Mouse (Mus musculus): ENCODE measurements around the gene Tpgs1. TPM values are rescaled to one million over a fixed set of nuclear protein-coding genes. Genes with fewer than 3 reads are reported as not detected.

Tpgs1 gene
- total RNA-seq, 1 experiment from 2014 or later: 27.8 TPM

DNA sequence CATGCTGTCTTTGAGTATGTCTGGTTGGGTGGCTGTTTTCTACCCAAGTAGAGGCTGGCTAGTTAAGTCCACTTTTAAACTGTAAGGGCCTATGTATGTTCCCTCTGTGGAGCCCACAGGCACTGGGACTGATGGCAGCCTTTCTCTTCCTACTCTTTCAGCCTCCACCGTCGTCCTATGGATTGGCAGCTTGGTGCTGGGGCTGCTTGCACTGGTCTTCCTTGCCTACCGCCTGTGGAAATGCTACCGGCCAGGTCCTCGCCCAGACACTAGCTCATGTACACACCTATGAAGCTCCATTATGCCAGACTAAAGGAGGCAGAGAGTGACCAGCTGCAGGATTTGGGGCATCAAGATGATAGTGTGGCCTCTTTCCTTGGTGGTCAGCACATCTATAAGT lies 1.1 kb upstream of the Tpgs1 start:
- no peak for DNase-seq

DNA sequence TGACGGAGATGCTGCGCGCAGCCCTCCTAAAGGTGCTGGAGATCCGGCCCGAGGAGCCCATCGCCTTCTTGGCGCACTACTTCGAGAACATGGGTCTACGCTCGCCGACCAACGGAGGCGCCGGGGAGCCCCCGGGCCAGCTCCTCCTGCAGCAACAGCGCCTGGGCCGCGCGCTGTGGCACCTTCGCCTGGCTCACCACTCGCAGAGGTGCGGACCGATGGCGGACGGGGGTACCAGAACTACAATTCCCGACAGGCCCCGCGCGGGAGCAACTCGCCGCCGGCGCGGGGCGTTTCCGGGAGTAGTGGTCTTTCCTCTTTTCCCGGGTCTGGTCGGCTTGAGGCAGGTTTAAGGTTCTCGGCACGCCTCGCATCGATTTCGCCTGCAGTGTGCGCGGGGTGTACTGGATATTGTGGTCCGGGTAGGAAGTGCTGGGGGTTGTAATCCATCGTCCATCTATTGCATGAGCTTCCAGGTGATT lies 448 bp downstream of the Tpgs1 start:
- DNase-seq: peak; percentile 83

DNA sequence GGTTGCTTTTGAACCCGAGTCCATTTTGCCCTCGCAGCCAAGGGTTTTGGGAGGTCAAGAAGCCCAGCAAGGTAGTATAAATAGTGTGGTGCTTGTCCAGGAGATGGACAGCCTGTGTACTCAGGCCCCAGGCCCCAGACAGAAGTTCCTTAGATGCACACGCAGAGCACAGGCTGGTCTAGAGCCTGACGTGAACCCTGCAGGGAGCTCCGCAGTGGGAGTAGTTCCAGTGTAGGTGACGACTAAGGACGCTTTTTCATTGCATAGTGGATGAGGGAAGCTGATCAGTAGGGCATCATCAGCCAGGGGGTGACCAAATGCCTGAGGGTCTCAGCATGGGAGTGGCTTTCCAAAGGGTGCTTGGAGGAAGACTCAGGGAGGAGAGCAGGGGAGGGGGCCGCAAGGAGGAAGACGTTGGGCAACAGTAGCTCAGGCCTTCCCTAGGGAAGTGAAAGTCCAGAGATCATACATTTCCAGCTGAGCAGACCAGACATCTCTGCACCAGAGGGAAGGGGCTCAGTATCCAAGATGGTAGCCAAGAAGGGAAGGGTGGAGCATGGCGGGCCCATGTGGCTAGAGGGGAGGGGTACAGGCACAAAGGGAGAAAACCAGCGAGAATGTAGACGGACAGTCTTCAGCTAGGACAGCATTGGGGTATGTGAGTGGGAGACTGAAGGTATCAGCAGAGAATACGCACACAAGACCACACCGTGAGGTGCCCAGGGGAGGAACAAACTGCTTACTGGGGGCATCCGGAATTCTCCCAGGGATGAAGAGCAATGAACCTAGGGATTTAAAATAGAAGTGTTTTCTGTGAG lies 1.1 kb downstream of the Tpgs1 start:
- DNase-seq: no peak

DNA sequence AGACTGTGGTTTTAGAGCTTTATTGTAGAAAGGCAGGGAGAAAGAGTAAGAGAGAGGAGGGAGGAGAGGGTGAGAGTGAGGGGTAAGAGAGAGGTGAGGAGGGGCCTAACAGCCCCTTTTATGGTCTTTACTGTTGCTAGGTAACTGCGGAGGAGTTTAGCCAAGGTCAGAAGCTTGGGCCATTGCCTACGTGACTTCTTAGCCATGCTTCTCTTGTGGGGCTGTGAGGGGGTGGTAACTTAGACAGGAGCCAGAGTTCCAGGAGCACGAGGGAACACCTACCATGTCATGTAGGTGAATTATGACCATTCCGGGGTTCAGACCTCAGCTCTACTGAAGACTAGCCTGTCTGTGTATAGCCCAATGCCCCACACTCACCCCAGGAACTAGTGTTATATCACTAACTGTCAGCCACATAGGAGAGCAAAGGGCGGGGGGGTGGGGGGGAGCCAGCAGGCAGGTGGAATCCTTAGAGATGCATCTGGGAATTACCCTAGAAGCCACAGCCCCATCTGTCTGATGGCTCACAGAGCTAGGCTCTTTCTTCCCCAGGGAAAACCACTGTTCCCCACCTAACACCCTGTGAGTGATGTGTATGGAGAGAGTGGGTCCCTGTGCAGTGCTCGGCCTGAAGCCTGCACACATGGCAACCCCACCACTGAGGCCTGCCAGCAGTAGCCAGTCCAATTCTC lies 2.4 kb downstream of the Tpgs1 start:
- DNase-seq: no peak

DNA sequence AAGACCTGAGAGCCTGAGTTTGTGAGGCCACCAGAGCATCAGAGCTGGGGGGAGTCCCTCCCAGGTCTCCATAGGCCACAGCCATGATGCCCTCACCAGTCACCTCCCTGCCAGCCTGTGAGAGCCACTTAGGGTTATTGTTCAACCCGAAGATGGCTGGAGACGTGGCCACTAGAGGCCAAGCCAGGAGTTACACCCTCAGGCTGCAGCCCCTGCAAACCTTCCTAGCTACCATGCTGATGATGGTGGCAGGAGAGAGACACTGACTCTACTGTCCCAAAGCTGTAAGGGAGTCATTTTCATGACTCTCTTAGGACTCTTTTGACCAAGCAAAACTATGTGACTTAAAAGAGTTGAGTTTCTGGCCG lies 2.9 kb downstream of the Tpgs1 start:
- DNase-seq: no peak

DNA sequence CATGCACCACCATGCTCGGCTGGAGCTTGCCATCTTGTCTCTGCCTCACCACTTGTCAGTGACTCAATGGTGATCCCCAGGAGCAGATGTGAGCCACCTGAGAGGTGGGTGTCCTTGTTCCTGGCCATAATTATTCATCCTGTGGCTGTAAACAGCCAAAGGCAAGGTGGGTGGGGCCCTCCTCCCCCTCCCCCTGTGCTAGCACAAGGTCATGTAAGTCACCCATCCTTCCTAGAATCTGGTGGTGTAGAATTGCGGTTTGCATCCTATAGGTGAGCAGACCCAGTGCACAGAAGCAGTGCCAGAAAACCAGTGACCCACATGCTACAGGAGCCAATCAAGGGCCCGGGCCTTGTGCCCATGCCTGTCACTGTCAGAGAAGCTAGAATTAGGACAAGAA lies 3.9 kb downstream of the Tpgs1 start:
- DNase-seq: no peak

DNA sequence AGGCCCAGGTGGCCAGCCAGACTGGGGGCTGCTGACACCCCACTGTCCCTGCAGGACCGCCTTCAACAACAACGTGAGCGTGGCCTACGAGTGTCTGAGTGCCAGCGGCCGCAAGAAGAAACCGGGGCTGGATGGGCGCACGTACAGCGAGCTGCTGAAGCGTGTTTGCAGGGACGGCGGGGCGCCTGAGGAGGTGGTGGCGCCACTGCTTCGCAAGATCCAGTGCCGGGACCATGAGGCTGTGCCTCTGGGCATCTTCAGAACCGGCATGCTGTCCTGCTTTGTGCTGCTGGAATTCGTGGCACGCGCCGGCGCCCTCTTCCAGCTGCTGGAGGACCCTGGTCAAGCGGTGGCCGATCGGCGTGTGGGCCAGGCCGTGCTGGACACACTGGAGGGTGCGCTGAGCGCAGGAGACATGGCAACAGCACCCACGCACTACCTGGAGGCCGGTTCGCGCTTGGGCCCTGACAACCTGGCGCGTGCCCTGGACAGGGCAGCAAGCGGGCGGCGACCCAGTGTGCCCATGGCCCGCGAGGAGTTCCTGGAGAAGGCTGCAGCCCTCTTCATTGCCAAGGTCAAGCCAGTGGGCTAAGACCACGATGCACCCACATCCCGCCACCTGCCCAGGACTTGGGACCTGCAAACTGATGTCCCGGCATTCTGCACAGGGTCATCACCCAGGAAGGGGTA lies 6.3 kb downstream of the Tpgs1 start:
- DNase-seq: no peak

DNA sequence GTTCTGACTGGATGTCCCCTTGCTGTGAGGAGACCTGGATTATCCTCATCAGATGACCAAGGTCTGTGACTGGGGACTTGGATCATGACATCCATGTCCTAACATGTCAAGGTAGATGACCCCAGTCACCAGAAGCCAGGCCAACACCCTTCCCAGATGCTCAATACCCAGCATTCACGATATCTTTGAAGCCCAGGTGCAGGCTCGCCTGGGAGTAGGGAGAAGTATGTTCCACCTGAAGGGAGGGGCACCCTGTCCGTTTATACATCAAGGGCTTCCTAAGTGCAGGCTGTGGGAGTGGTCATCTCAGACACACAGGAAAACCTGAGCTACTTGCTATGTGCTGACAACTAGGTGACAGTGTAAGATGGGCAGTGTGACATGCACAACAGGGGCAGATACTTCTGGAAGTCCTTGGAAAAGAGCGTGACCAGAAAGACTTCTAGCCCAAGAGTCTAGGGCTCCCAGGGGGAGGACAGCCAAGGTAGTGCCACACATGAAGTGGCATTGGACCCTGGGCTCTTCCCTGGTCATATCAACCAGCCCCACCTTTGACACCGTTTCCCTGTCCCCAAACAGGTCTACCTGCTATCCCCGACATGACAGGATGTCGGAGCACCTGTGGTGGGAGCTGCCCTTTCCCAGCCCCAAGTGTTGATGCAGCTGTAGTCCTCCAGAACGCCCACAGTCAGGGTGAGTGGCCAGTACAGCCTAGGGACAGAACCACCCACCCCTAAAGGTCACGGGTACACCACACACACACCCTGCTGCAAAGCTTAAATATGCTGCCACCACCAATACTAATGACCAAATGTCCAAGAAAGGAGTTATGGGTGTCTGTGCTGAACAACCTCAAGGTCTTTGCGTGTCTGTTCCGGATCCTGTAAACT lies 11.7 kb downstream of the Tpgs1 start:
- DNase-seq: peak; percentile 60

DNA sequence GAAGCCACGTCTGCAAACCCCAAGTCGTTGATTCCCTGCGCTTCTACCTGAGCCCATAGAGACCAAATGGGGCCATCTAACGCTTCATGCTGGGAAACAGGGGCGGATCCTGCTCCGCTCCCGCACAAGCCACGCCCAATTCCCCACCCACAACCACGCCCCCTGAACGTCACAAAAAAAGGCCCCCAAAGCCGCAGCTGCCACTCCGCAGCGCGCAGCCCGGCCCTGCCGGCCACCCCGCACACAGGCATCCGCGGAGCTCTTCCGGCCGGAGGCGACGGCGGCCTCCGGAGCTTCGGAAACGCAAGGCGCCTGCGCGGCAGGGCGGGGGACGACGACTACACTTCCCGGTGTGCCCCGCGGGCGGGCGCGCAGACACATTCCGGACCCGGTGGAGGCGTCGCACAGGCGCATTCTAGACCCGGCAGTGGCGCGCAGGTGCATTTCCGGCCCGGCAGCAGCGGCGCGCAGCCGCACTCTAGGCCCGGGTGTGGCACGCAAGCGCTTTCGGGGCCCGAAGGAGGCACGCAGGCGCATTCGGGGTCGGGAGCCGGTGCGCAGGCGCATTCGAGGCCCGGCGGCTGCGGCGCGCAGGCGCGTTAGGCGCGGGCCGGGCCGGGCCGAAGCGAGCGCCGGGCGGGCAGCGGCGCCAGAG lies 12.5 kb downstream of the Tpgs1 start, which contains the start of gene Cdc34:
TSS of gene Cdc34 (plus strand) at position 605 of the 655 bp plus-strand sequence.
- peak; percentile 99 for DNase-seq

DNA sequence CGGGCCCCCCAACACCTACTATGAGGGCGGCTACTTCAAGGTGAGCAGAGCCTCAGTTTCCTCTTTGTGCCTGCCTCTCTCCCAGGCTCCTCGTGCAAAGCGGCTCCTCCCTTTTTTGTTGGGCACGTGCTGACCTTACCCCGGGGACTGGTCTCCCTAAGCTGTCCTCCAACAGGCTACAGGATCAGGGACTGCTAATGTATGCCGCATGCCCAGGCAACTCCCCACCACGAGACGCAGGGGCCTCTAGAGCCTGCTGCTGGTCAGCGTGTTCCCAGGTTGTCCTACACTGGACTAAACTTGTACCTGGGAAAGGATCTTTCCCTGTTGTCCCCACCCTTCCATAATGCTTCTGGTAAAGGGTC lies 13.4 kb downstream of the Tpgs1 start:
- peak; percentile 55 for DNase-seq

DNA sequence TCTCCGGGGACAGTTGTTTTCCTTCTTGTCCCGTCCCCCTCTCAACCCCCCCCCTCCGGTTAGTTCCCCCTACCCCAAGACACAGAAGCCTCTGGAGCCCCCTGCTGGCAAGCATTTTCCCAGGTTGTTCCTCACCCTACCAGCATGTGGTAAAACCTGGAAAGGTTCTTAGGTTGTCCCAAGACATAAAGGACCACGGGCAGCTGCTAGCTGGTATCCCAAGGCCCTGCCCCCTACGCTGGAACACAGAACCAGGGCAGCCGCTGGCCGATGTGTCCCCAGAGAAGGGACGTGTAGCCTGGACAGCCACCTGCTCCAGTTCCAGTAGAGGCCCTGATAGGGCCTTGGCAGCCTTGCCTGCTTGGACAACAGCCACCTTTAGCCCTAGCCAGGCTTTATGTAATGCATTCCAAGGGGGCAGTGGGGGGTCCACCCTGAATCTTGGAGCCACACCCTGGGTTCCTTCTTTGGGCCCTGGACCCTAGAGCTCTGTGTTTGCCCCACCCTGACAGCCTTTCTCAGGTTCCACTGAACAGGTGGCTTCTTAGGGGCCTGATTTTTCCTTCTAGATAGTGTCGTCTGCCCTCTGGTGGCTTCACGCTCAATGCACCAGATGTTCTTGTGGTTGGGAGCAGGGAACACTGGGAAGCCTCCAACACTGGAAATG lies 13.9 kb downstream of the Tpgs1 start:
- peak; percentile 74 for DNase-seq

DNA sequence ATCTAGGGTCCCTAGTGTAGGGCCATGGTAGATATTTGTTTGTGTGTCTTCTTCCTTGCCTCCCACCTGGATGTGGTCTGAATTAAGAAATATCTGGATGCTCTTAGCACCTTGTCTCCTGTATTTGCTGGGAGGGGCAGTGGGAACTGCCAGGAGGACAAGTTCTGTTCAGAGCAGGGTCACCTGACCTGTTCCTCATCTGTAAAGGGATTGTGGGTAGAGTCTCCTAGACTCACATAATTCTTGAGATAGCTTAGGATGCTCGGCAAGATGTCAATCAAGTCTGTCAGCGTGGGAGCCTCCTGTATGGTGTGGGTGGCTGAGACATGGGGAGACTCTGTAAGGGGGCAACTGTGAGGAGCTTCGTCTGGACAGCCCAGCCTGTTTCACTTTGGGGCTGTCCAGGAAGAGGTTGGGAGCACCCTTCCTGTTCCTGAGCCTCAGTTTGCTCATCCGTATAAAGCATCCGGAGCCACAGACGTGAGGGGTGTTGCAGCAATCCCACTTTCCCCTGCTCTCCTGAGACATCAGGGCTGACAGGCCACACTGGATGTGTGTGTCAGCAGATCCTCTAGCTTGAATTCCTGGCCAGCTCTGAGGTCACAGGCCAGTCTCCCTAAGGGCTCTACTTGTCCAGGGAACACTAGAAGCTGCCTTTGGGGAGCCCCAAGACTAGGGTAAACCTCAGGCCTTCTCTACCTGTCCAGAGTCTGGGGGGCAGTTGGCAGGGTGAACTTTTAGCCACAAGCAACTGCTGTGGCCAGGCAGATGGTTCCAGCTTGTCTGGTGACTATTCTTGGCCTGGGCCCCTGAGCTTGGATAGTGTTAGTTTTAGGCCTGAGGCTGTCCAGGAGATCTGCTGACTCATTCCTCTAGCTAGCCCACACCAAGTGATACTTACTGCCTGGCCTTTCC lies 14.8 kb downstream of the Tpgs1 start:
- peak; percentile 43 for DNase-seq

DNA sequence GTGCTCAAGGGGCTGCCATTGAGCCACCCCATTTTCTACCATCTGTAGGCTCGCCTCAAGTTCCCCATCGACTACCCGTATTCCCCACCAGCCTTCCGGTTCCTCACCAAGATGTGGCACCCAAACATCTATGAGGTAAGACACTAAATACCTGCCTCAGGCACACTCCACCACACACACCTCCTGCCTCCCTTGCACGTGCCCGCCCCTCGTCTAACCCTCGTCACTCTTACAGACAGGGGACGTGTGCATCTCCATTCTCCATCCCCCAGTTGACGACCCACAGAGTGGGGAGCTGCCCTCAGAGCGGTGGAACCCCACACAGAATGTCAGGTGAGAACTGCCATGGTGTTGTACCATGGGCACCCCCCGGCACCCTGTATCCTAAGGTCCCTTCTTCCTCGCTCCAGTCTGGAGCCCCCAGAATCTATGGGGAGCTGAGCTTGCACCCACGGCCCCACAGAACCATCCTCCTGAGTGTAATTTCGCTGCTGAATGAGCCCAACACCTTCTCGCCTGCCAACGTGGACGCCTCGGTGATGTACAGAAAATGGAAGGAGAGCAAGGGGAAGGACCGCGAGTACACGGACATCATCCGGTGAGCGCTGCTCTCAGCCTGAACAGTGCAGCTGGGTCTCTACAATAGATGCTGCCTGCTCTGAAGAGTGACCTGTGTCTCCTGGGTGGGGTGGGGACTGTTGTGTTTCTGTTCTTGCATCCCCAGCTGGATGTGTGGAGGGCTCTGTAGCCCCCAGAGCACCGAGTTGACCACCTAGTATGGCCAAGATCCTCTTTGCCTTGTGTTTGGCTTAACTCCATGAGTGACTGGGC lies 15.8 kb downstream of the Tpgs1 start:
- DNase-seq: peak; percentile 7

DNA sequence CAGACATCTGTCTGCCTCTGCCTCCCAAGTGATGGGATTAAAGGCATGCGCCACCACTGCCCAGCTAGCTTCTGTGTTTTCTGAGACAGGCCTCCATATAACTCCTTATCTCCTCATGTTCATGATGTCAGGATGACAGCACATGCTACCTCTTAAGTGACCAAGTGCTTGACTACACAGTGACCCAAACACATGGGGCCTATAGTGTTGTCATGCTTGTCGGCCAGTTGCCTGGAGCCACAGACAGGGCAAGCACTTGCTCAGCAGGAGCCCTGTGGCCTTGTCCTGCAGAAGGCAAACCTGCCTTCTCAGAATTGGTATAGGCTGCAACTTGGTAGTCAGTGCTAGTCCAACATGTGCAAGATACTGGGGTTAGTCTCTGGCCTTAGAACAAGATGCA lies 17.1 kb downstream of the Tpgs1 start:
- DNase-seq: peak; percentile 3

DNA sequence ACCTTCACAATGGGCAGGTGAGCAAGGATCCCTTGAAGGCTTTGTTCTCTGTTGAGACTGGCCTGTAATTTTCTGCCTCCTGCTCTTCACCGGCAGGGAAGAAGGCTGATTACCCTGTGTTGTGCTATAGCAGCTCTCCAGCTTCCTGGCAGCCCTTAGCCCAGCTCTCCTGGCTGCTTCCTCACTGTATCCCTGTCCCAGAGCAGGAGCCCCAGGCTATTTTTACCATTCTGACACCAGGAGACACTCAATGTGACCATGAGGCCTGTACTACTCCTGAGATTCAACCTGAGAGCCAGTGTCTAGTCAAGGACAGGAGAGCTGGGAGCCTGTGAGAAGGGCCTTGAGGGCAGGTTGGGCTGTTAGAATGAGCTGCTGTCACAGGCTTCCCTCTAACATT lies 17.5 kb downstream of the Tpgs1 start:
- peak; percentile 21 for DNase-seq

DNA sequence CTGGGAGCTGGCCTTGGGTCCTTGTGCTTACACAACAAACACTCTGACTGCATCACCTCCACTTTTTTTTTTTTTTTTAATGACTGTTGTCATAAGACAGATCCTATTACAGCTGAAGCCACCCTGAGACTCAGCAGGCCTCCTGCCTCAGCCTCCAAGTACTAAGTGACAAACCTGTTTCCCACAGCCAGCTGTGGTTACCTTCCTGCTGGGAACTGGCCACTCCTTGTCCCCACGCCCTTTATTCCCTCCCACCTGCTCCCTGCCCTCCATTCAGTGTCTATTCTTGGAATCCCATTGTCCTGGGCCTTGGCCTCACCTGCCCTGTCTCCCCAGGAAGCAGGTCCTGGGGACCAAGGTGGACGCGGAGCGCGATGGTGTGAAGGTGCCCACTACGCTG lies 18.3 kb downstream of the Tpgs1 start:
- DNase-seq: no peak

DNA sequence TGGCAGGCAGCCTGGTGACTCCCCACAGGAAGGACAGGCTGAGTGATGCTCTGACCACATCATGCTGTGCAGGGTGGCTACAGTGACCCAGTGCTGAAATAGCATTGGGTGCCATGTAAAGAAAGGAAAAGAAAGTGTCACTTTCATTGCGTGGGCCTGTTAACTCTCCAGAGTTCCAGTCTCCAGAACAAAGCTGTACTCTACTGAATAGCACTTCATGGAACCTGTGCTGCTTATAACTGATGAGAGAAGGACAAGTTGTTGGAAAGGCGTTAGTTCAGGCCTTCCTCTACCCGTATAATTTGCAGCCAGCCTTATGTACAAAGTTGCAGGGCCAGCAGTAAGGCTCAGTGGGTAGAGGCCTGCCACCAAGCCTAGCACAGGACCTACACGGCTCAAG lies 19.6 kb downstream of the Tpgs1 start, which contains the start of gene Gzmm:
TSS of gene Gzmm (plus strand) at position 301 of the 400 bp plus-strand sequence.
- DNase-seq: no peak

DNA sequence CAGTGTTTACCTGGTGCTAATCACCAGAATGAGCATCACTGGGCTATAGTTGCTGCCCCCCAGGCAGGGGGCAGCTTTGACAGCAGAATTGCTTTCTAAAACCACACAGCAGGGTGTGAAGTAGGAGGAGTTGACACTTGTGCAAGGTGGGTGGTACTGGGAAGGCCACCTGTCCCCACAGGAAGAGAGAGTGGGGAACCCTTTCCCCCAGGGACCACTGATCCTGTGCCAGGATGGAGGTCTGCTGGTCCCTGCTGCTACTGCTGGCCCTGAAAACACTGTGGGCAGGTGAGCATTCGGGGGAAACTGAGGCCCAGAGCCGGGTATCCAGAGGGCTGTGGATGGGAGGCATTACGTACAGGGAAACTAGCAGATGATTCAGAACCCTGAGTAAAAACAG lies 20.0 kb downstream of the Tpgs1 start:
- peak; percentile 24 for DNase-seq

All from adrenal gland, postnatal 14 days (tissue).